Mouse (Mus musculus): ENCODE measurements around the gene Fry. TPM values are rescaled to one million over a fixed set of nuclear protein-coding genes. Genes with fewer than 3 reads are reported as not detected.

The Fry gene
- polyA plus RNA-seq, 1 experiment from 2014 or later: 8.6 TPM

DNA sequence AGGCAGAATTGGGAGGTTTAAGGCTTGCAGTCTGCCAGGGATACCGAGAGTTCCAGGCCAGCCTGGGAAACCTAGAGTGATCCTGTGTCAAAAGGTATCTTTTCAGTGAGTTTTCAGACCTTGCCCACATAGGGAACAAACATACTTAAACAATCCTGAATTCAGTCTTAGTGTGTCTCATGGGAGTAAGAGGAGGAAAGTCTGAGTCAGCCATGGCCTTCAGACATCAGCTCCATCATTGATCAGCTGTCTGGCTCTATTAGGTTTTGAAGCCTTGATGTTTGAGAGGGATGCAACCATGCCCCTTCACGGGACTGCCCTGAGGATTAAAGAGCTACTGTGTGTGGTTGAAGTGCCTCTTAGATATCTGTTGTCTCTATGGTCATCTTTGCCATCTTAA lies 232.7 kb downstream of the Fry start:
- H3K27ac ChIP-seq: no peak overlapping the region
- no peak overlapping the region for H3K9ac ChIP-seq
- H3K27me3 ChIP-seq (replicated peaks): no peaks in the 10 kb centered on the region
- H3K9me3 ChIP-seq: no peaks in the 10 kb centered on the region
- H3K4me3 ChIP-seq (replicated peaks): no peak overlapping the region
- WGBS: 76% methylated on average over 2 of the region's 2 CpGs
- H3K36me3 ChIP-seq: 0 out of 2 replicates have a peak, but pooled peaks cover 3% of the 10 kb centered on the region
- no peak for ATAC-seq (ENCODE audit: insufficient read depth, low FRiP score, low read depth)
- no peaks in the 10 kb centered on the region for H3K4me1 ChIP-seq
- H3K4me2 ChIP-seq: no peak overlapping the region

DNA sequence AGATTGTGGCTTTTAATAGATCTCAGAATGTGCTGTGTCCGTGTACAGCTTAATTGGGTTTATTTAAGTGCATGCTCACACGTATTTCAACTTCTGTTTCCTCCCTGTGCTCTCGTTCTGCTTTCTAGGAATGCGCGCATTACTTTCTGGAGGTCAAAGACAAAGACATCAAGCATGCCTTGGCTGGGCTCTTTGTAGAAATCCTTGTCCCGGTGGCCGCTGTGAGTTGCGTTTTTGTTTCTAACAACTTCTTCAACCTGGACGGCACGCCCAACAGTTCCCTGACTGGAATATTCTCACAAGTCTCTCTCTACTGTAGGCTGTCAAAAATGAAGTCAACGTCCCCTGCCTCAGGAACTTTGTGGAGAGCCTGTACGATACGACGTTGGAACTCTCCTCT lies 240.2 kb downstream of the Fry start:
- H3K27me3 ChIP-seq (replicated peaks): no peaks in the 10 kb centered on the region
- H3K27ac ChIP-seq: 0 out of 2 replicates have a peak overlapping the region, but pooled peaks have one; percentile 3
- 66% methylated on average over 14 of the region's 14 CpGs for WGBS
- no peak overlapping the region for H3K4me2 ChIP-seq
- no peaks in the 10 kb centered on the region for H3K4me1 ChIP-seq
- no peak overlapping the region for H3K9ac ChIP-seq
- no peak for ATAC-seq (ENCODE audit: insufficient read depth, low FRiP score, low read depth)
- no peak overlapping the region for H3K4me3 ChIP-seq (replicated peaks)
- no peaks in the 10 kb centered on the region for H3K9me3 ChIP-seq
- H3K36me3 ChIP-seq: no peaks in the 10 kb centered on the region

DNA sequence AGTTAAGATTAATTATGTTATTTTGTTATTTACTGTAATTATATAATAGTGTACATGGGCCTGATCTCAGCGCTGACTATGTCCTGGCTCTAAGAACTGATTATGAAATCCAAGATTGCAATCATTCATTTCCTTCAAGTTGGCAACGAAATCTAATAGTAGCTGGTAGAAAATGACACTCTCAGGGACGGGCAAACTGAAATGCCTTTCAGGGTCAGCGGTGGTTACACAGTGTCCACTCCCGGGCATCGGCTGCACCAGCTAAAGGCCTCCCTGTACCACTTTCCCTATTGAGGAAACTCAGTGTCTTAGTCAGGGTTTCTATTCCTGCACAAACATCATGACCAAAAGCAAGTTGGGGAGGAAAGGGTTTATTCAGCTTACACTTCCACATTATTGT lies 243.8 kb downstream of the Fry start:
- Histone ChIP-seq H3K4me1 (no peaks in the 10 kb centered on the region), H3K4me2 (no peak overlapping the region), H3K27me3 (replicated peaks) (no peaks in the 10 kb centered on the region), H3K9me3 (no peaks in the 10 kb centered on the region), H3K9ac (no peak overlapping the region), H3K4me3 (replicated peaks) (no peak overlapping the region), H3K36me3 (no peaks in the 10 kb centered on the region), H3K27ac (no peak overlapping the region)
- WGBS: 81% methylated on average over 6 of the region's 6 CpGs
- ATAC-seq (ENCODE audit: insufficient read depth, low FRiP score, low read depth): no peak

DNA sequence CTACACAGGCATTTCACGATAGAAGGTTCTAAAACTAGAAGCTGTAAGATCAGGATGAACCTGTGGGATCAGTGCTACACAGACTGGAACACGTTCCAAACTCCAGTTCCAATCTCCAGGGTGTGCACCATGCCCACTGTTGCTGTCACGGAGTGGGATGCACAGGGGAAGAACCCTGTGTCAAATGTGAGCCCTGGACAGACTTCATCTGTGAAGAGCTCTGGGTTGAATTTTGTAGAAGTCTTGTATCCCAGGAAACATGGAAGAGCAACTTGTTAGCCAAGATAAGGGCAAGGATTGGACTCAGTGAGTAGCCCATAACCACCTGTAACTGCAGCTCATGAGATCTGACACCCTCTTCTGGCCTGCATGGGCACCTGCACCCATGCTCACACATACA lies 246.2 kb downstream of the Fry start:
- Histone ChIP-seq H3K9me3 (no peaks in the 10 kb centered on the region), H3K4me3 (replicated peaks) (no peak overlapping the region), H3K36me3 (no peaks in the 10 kb centered on the region), H3K9ac (no peak overlapping the region), H3K27me3 (replicated peaks) (no peaks in the 10 kb centered on the region), H3K4me1 (no peaks in the 10 kb centered on the region), H3K4me2 (no peak overlapping the region), H3K27ac (no peak overlapping the region)
- ATAC-seq (ENCODE audit: insufficient read depth, low FRiP score, low read depth): no peak
- WGBS: 85% methylated on average over 3 of the region's 3 CpGs

DNA sequence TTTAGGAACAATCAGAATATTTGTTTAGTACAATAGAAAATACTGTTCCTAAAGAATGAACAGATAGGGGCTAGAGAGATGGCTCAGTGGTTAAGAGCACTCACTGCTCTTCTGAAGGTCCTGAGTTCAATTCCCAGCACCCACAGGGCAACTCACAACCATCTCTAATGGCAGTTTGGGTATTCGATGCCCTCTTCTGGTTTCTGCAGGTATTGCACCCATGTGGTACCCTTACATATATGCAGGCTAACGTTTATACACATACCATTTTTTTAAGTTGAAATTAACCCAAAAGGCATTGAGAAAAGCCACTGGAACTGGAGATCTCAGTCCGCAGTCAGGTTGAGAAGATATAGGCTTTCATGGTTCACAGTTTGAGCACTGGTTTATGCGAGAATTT lies 248.6 kb downstream of the Fry start:
- Histone ChIP-seq H3K4me2 (no peak overlapping the region), H3K27ac (no peak overlapping the region), H3K9ac (no peak overlapping the region), H3K4me1 (no peaks in the 10 kb centered on the region), H3K27me3 (replicated peaks) (no peaks in the 10 kb centered on the region), H3K36me3 (no peaks in the 10 kb centered on the region), H3K9me3 (no peaks in the 10 kb centered on the region), H3K4me3 (replicated peaks) (no peak overlapping the region)
- no peak for ATAC-seq (ENCODE audit: insufficient read depth, low FRiP score, low read depth)
- WGBS: 82% methylated on average over 4 of the region's 4 CpGs

DNA sequence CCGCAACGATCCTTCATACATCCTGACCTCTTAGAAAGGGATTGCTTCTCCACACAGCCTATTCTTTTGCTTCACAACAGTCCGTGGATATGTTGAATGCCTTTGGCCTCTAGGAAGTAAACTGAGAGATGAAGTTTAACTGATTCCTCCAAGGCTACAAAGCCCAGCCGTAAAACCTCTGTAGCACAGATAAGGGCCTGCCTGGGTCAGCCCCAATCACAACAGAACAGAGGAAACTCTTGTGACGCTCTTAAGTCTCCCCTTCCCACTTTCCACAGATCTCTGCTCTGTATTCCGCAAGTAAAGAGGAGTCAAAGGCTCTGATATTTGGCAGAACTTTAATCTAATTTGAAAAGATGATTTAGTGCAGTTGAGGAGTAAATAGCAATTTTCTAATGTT lies 251.8 kb downstream of the Fry start:
- no peaks in the 10 kb centered on the region for H3K9me3 ChIP-seq
- H3K27ac ChIP-seq: no peak overlapping the region
- H3K36me3 ChIP-seq: no peaks in the 10 kb centered on the region
- ATAC-seq (ENCODE audit: insufficient read depth, low FRiP score, low read depth): no peak
- no peak overlapping the region for H3K4me2 ChIP-seq
- H3K4me3 ChIP-seq (replicated peaks): no peak overlapping the region
- 60% methylated on average over 6 of the region's 6 CpGs for WGBS
- H3K27me3 ChIP-seq (replicated peaks): no peaks in the 10 kb centered on the region
- H3K9ac ChIP-seq: no peak overlapping the region
- 0 out of 2 replicates have a peak, but pooled peaks cover 3% of the 10 kb centered on the region for H3K4me1 ChIP-seq

DNA sequence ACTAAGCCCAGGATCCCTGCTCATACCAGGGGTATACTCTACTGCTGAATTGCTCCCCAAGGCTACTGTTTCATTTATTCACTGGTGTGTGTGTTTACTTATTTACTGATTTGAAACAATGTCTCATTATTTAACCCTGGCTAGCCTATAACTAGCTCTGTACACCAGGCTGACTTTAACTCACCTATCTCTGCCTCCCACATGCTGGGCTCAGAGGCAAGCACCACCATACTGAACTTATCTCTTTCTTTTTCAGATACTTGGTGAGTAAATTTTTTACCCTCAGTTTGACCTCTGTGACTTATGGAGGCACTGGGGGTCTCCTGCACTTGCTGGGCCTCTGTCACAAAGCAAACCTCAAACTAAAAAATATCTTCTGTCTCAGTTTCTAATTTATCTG lies 252.4 kb downstream of the Fry start:
- ATAC-seq (ENCODE audit: insufficient read depth, low FRiP score, low read depth): no peak
- Histone ChIP-seq H3K9ac (no peak overlapping the region), H3K36me3 (no peaks in the 10 kb centered on the region), H3K4me1 (0 out of 2 replicates have a peak, but pooled peaks cover 3% of the 10 kb centered on the region), H3K4me2 (no peak overlapping the region), H3K27me3 (replicated peaks) (no peaks in the 10 kb centered on the region), H3K27ac (no peak overlapping the region), H3K4me3 (replicated peaks) (no peak overlapping the region), H3K9me3 (no peaks in the 10 kb centered on the region)

DNA sequence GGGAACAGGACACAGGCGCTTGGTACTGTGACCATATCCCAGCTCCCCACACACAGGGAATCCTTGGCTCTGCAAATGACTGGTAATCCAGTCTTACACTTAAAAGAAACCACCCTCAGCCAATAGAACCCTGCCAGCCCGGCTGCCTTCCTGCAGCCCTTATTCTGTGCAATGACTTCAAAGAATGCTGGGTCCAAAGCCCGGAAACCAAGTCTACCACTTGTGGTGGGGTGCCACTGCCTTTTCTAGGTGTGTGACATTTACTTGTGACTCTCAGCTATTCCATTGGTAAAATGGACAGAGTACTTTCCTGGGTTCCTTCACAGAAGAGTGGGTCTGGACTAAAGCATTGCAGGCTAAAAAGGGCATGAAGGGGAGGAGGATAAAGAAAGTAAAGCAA lies 254.5 kb downstream of the Fry start:
- H3K36me3 ChIP-seq: no peaks in the 10 kb centered on the region
- H3K9ac ChIP-seq: no peak overlapping the region
- H3K9me3 ChIP-seq: no peaks in the 10 kb centered on the region
- no peak for ATAC-seq (ENCODE audit: insufficient read depth, low FRiP score, low read depth)
- no peak overlapping the region for H3K4me3 ChIP-seq (replicated peaks)
- H3K27me3 ChIP-seq (replicated peaks): no peaks in the 10 kb centered on the region
- 87% methylated on average over 3 of the region's 3 CpGs for WGBS
- H3K4me2 ChIP-seq: no peak overlapping the region
- no peak overlapping the region for H3K27ac ChIP-seq
- 0 out of 2 replicates have a peak, but pooled peaks cover 3% of the 10 kb centered on the region for H3K4me1 ChIP-seq

DNA sequence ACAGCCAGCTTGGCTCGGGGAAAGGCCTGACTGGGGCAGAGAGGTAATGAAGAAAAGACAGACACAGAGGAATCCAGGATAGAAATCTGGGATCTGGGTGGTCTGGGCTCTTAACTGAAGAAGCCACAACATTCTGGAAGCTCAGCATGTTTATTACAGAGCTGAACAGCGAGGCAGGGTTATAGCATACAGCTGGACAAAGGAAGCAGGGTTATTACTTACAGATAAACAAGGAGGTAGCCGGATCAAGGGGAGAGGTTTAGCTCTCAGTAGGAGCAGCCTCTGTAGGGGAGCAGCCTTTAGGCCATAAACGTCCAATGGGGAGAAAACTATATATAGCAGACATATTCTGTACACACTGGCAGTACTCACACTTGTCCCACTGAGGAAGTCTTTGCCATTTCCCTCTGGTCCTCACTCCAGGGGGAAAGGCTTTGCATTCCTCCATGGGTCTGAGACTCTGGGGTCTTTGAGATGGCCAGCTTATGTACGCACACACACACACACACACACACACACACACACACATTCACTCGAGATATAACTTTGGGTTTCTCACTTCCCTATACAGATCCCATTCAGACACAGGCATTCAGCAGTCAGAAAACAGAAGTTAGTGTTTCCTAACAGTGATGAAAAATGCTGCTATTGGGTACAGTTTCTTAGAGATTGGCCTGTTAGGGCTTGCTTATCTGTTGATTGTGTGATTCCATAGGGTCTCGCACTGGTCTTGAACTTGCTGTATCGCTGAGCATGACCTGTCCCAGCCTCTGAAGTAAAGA lies 256.5 kb downstream of the Fry start:
- ATAC-seq (ENCODE audit: insufficient read depth, low FRiP score, low read depth): no peak; the same call in 1 of the 2 replicates
- WGBS: 63% methylated on average over 8 of the region's 8 CpGs

DNA sequence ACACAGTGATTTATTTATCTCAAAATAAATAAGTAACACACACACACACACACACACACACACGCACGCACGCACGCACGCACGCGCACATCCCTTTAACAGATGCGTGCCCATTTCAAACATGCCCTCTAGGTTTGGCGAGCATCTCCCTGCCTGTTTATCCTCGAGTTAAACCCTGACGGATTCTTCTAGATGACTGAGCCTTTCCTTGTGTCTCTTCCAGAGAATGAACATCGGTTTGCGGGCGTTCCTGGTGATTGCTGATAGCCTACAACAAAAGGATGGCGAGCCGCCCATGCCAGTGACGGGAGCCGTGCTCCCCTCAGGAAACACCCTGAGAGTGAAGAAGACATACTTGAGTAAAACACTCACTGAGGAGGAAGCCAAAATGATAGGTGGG lies 260.1 kb downstream of the Fry start:
- Histone ChIP-seq H3K27ac (no peak overlapping the region), H3K4me1 (0 out of 2 replicates have a peak, but pooled peaks cover 3% of the 10 kb centered on the region), H3K36me3 (no peaks in the 10 kb centered on the region), H3K9ac (no peak overlapping the region), H3K4me3 (replicated peaks) (no peak overlapping the region), H3K9me3 (no peaks in the 10 kb centered on the region), H3K4me2 (no peak overlapping the region), H3K27me3 (replicated peaks) (no peaks in the 10 kb centered on the region)
- ATAC-seq (ENCODE audit: insufficient read depth, low FRiP score, low read depth): no peak
- 82% methylated on average over 18 of the region's 18 CpGs for WGBS

More for the DNA sequence above, 256.5 kb downstream of the Fry start:
- no peak overlapping the region for H3K9ac ChIP-seq
- H3K4me1 ChIP-seq: 0 out of 2 replicates have a peak, but pooled peaks cover 3% of the 10 kb centered on the region
- no peak overlapping the region for H3K4me3 ChIP-seq (replicated peaks)
- H3K27me3 ChIP-seq (replicated peaks): no peaks in the 10 kb centered on the region
- no peaks in the 10 kb centered on the region for H3K36me3 ChIP-seq
- H3K27ac ChIP-seq: peak overlapping the region; percentile 61; the same call in 1 of the 2 replicates
- H3K9me3 ChIP-seq: no peaks in the 10 kb centered on the region
- no peak overlapping the region for H3K4me2 ChIP-seq

DNA sequence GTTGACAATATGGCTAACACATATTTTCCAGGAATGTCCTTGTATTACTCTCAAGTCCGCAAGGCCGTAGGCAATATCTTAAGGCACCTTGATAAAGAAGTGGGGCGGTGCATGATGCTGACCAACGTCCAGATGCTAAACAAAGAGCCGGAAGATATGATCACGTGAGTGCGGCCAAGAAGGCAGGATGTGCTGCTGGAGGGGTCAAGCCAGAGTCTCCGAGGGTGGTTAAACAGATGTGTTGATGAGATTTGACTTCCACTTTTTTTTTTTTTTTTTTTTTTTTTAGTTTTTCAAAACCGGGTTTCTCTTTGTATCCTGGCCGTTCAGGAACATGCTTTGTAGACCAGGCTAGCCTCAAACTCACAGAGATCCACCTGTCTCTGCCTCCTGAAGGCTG lies 262.3 kb downstream of the Fry start:
- Histone ChIP-seq H3K27me3 (replicated peaks) (no peaks in the 10 kb centered on the region), H3K9ac (no peak overlapping the region), H3K4me1 (0 out of 2 replicates have a peak, but pooled peaks cover 2% of the 10 kb centered on the region), H3K36me3 (no peaks in the 10 kb centered on the region), H3K27ac (no peak overlapping the region), H3K4me3 (replicated peaks) (no peak overlapping the region), H3K9me3 (no peaks in the 10 kb centered on the region), H3K4me2 (no peak overlapping the region)
- ATAC-seq (ENCODE audit: insufficient read depth, low FRiP score, low read depth): no peak
- WGBS: 88% methylated on average over 10 of the region's 10 CpGs

DNA sequence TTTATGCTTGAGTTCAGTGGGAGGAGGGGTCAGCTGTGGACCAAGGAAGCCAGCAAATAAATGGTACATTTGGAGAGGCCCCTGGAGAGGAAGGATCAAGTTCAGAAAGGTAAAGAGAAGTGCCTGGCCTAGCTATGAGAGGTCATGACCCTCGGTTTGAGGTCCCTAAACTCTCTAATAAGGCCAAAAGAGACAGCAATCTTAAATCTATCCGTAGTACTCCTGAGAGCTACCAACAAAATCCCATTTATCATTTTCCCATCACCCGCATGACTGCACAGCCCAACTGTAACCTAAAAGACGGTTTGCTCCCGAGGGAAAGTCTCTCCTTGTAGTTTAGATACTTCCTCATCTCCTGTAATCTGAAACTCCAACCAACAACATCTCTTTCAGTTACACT lies 264.0 kb downstream of the Fry start:
- ATAC-seq (ENCODE audit: insufficient read depth, low FRiP score, low read depth): no peak
- Histone ChIP-seq H3K9ac (no peak overlapping the region), H3K4me2 (no peak overlapping the region), H3K4me3 (replicated peaks) (no peak overlapping the region), H3K27ac (no peak overlapping the region), H3K9me3 (no peaks in the 10 kb centered on the region), H3K4me1 (0 out of 2 replicates have a peak, but pooled peaks cover 2% of the 10 kb centered on the region), H3K27me3 (replicated peaks) (no peaks in the 10 kb centered on the region), H3K36me3 (no peaks in the 10 kb centered on the region)
- 57% methylated on average over 5 of the region's 5 CpGs for WGBS

Measured in stomach, embryonic 15.5 days (tissue).